Mouse (Mus musculus): ENCODE measurements around the gene D630003M21Rik.

The D630003M21Rik gene

DNA sequence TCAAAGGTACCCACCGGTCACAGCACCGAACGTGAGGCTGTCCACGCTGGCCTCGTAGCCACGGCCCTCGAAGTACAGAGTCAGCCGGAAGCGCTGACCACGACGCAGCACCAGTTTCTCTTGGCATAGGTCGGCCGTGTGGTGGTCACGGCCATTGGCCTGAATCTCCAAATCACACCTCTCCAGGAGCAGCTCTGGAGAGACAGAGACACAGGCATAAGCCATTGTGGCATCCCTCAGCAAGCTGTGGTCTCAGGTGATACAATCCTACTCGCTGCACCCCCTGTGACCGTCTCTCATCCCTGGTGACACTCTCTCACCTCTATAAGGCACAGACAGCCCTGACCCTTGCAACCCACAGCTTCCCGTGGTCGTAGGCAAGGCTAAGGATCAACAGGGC lies 86.0 kb downstream of the D630003M21Rik start:
- in situ Hi-C loops (cut with MboI, MseI), result no loop called here

DNA sequence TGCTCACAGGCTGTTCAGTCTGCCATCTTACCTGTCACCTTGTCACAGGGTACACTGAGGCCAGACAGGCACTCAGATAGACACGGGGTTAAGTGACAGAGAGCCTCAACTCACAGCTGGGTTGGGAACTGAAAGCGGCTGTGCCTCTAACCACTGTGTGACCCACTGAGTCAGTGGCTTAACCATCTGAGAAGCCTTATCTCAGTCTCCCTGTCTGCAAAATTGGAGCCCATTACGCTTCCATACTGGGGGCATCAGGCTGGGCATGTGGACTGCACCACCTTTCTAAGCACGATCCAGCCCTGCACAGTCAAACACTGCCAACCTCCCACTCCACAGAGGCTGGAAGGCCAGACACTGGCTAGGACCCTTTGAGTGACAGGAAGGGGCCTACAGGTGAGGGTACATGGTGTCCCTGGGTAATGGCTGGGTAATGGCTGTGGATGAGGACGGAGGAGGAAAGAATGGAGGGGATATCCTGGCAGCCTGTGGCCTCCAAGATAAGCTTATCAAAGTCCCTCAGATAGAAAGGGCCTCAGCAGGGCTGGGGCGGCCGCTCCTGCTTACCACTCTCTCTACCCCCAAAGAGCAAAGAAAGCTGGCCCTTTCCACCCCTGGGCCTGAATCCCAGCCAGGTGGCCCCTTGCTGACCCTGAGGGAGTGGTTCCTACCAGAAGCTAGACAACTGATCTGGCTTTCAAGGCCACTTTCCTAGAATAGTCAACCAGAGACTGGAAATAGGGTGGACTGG lies 87.2 kb downstream of the D630003M21Rik start:
- in situ Hi-C loops (cut with MboI, MseI), result no loop called here

DNA sequence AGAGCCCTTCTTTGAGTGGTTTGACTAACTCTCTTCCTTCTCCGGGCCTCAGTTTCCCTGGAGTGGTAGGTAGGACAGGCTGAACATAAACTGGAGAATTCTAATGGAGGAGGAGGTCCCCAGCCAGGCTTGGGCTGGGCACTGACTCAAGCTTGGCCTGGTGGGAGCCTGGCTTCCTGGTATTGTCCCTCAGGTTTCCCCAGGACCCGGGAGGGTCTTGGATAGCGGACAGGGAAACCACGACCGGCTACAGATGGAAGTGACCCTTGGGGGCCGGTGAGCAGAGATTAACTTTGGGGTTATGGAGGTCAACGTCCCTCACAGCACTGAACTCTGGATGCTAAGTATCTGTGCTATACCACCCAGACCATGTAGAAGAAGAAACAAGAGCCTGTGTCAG lies 87.8 kb downstream of the D630003M21Rik start:
- in situ Hi-C loops (cut with MboI, MseI), result no loop called here

DNA sequence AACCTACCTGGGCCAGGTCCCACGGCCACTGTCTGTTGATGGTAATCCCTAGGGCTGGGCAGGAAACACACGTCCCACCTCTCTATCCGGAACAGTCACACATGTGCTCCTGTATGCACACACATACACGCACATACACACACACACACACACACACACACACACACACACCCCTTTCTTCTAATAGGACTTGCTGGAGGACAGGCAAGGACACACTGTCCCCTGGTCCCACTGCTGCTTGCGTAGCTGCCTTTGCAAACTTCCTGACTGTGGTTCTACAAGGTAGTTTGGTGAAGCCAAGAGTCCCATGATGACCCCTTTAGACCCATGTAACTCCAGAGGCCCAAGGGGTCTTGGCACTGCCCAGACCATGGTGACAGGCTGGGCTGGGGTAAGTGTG lies 88.4 kb downstream of the D630003M21Rik start:
- in situ Hi-C loops (cut with MboI, MseI), result no loop called here

DNA sequence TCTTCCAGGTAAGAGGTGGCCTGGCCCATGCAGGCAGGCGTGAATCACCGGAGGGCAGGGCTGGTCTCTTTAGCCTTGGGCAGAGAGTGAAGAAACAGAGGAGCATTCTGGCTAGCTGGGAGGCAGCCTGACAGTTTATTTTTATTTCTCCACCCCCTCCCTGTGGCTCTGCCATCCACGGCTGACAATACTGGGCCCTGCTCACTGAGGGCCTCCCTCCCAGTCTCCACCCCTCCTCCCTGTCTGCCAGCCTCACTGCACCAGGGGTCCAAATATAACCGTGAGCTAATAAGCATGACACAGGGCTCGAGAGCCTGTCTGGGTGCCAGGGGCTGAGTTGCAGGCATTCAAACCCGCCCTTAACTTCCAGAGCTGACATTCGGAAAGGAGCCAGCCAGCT lies 89.4 kb downstream of the D630003M21Rik start:
- in situ Hi-C loops (cut with MboI, MseI), result no loop called here

DNA sequence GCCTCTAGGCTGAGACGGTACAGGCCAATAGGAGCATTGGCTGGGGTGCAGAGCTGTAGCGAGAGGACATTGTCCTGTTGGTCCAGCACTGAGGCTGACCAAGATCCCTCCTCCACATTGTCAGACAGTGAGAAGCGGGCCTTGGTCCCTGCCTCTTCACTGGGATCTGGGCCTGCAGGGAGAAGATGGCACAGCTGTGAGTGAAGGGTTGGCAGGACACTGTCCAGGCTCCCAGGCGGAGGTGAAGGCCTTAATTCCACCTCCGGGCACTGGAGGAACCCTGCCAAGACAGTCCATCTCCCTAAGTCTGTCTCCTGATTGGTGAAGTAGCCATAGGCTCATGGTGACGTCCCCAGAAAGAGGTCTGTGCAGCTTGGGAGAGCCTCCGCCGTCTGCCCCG lies 90.2 kb downstream of the D630003M21Rik start:
- in situ Hi-C loops (cut with MboI, MseI), result no loop called here

DNA sequence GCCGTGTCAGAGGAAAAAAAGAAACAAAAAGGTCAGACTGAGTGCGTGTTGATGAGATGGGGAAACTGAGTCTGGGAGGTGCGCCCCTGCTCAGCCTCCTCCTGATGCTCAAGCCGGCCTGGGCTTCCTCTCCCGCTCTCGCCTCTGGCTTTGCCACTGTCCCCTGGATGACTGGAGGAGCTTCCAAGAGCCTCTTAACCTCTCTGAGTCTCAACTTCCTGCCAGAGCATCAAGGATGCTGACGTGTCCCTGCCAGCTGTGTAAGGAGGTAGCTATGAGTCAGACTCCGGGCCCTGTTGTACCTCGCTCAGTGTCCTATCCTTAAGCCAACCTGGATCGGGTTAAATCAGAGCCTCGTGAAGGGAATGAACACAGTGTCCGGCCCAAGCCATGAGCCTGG lies 91.3 kb downstream of the D630003M21Rik start:
- in situ Hi-C loops (cut with MboI, MseI), result no loop called here

DNA sequence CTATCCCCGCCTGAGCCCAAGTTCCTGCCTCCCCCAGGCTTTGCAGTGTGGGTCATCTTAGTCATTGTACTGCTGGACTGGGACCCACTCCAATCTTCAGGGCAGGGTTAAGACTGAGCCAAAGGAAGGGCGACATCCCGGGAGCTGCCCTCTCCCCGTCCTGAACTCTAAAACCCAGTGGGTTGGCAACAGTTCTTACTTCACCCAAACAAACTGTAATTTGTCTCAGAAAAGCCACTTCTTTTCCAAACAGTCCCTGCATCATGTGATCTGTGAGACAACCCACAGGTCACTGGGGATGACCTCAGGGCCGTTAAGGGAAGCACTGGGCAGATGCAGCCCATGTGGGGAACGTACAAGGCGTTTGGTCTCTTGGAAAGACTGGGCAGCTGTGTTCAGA lies 92.8 kb downstream of the D630003M21Rik start:
- in situ Hi-C loops (cut with MboI, MseI), result no loop called here

DNA sequence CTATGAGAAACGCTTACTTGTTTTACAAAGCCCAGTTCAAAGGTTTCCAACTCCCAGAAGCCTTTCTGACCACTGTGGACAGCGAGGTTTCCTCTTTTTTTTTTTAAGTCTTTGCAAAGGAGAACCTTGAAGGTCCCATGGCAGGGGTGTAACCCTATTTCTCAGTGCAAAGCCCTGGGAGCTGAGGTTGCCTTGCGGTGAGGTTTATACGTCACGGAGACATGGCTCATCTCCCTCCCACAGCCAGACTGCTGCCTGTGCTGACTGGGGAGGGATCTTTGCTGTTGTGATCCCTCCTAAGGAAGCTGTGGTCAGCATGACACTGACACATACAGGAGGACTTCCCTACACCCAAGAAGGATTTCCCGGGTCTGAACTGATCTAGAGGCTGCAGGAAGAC lies 96.0 kb downstream of the D630003M21Rik start:
- in situ Hi-C loops (cut with MboI, MseI), result no loop called here

Measured in regulatory T cell (primary cell).